Mouse (Mus musculus) kidney, embryonic 16.5 days (tissue): Measurements from ENCODE around the gene 1700012B09Rik. TPM values are rescaled to one million over a fixed set of nuclear protein-coding genes. Genes with fewer than 3 reads are reported as not detected.

ENCODE experiments used
- ATAC-seq: fragments of 200-750 bp; cut with Nextera tagmentation; 2 replicates; pipeline ENCODE4 v1.8.0; 2017; ENCODE audit warnings: moderate TSS enrichment; ENCODE audit not compliant: low FRiP score, low TSS enrichment
- H3K27ac ChIP-seq: fragments of 300-500 bp; sonication (generic); 2 replicates; pipeline ENCODE4 v1.5.1; 2014; ENCODE audit warnings: low read length
- H3K27me3 ChIP-seq: fragments of 300-500 bp; sonication (generic); 2 replicates; pipeline ENCODE4 v1.6.1; 2014; ENCODE audit warnings: low read length, control low read depth, mixed read lengths; ENCODE audit not compliant: insufficient read depth
- H3K36me3 ChIP-seq: fragments of 300-500 bp; sonication (generic); 2 replicates; pipeline ENCODE4 v1.6.1; 2014; ENCODE audit warnings: low read length, control low read depth, mixed read lengths; ENCODE audit not compliant: insufficient read depth
- H3K4me1 ChIP-seq: fragments of 300-500 bp; sonication (generic); 2 replicates; pipeline ENCODE4 v1.6.1; 2014; ENCODE audit warnings: low read length, control low read depth, mixed read lengths; ENCODE audit not compliant: insufficient read depth
- H3K4me2 ChIP-seq: fragments of 300-500 bp; sonication (generic); replicated peaks from 2 replicates; pipeline ENCODE4 v1.6.1; 2014; ENCODE audit warnings: low read depth, low read length
- H3K4me3 ChIP-seq: fragments of 300-500 bp; sonication (generic); 2 replicates; pipeline ENCODE4 v1.5.1; 2014; ENCODE audit warnings: mild to moderate bottlenecking, low read length
- H3K9ac ChIP-seq: fragments of 300-500 bp; sonication (generic); replicated peaks from 2 replicates; pipeline ENCODE4 v1.6.1; 2014; ENCODE audit warnings: low read length
- H3K9me3 ChIP-seq: fragments of 300-500 bp; sonication (generic); 2 replicates; pipeline ENCODE4 v1.6.1; 2016; ENCODE audit warnings: low read length, control low read depth
- WGBS: fragments of 180-500 bp; shearing (Covaris S2); extraction: QIAGEN DNeasy Blood & Tissue Kit; methylation state at CpG from one replicate; pipeline ENCODE4 v1.1.7; 2014; 5-methylcytosine and 5-hydroxymethylcytosine counted together
- polyA plus RNA-seq: library from polyadenylated mRNA; unstranded; fragments of >200 nt; fragmentation: Nextera tagmentation; extraction: Ambion mirVana; gene quantifications from 2 replicates; pipeline ENCODE4 v1.2.1, GENCODE M21; 2015

Gene 1700012B09Rik
- not detected in 2 replicates for polyA plus RNA-seq

GRCm38 (mm10) chr9:14770803-14771471 lies at the start of gene 1700012B09Rik:
Gene 1700012B09Rik, minus strand, starts transcription at chr9:14771030.
- 21% methylated on average over 23 of the region's 23 CpGs for WGBS
- Histone ChIP-seq H3K9me3 (no peaks in the 10 kb centered on the region), H3K27ac (no peak within 1 kb of the TSS), H3K36me3 (no peaks in the 10 kb centered on the region), H3K9ac (no peak within 1 kb of the TSS), H3K4me3 (no peak within 1 kb of the TSS), H3K4me1 (peaks cover 4% of the 10 kb centered on the region; the same call in 1 of the 2 replicates), H3K4me2 (0 out of 2 replicates have a peak within 1 kb of the TSS, but pooled peaks have one; percentile 21), H3K27me3 (peaks cover 13% of the 10 kb centered on the region)
- ATAC-seq, result peak; percentile 75

- ATAC-seq, result no peak
- 93% methylated on average over 5 of the region's 5 CpGs for WGBS
These were observed 39.3 kb upstream of the 1700012B09Rik start for GRCm38 (mm10) chr9:14810111-14810510.

GRCm38 (mm10) chr9:14806786-14807185 lies 36.0 kb upstream of the 1700012B09Rik start:
- ATAC-seq, result no peak
- WGBS, result 90% methylated on average over 1 of the region's 1 CpGs

More at GRCm38 (mm10) chr9:14810111-14810510, 39.3 kb upstream of the 1700012B09Rik start:
- H3K4me2 ChIP-seq, result no peak overlapping the region
- H3K4me3 ChIP-seq, result no peak overlapping the region
- H3K9ac ChIP-seq, result no peak overlapping the region
- peaks cover 45% of the 10 kb centered on the region for H3K36me3 ChIP-seq
- no peaks in the 10 kb centered on the region for H3K4me1 ChIP-seq
- no peaks in the 10 kb centered on the region for H3K27me3 ChIP-seq
- no peak overlapping the region for H3K27ac ChIP-seq
- no peaks in the 10 kb centered on the region for H3K9me3 ChIP-seq

DNA sequence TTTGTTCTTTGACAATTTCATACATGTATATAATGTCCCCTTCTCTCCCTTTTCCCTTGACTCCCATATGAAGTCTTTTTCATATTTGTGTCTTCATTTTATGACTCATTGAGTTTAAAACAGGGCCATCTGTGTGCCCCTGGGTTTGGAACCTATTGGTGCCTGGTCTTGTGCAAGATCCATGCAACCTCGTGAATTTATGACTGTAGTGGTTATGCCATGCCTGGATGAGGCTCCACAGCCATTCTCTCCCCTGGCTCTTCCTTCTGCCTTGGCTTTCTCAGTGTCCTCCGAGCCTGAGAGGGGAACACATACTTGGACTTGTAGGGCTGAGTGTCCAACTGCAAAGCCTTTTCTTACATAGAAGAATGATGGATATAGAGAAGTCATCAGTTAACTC lies 34.9 kb upstream of the 1700012B09Rik start:
- H3K9ac ChIP-seq, result no peak overlapping the region
- no peaks in the 10 kb centered on the region for H3K4me1 ChIP-seq
- no peak overlapping the region for H3K4me3 ChIP-seq
- no peak overlapping the region for H3K27ac ChIP-seq
- ATAC-seq, result no peak
- H3K36me3 ChIP-seq, result peaks cover 49% of the 10 kb centered on the region
- no peak overlapping the region for H3K4me2 ChIP-seq
- 89% methylated on average over 2 of the region's 2 CpGs for WGBS
- no peaks in the 10 kb centered on the region for H3K27me3 ChIP-seq
- H3K9me3 ChIP-seq, result no peaks in the 10 kb centered on the region

More at GRCm38 (mm10) chr9:14806786-14807185, 36.0 kb upstream of the 1700012B09Rik start:
- no peak overlapping the region for H3K4me3 ChIP-seq
- no peak overlapping the region for H3K9ac ChIP-seq
- H3K4me1 ChIP-seq, result no peaks in the 10 kb centered on the region
- H3K9me3 ChIP-seq, result no peaks in the 10 kb centered on the region
- H3K27me3 ChIP-seq, result no peaks in the 10 kb centered on the region
- H3K4me2 ChIP-seq, result no peak overlapping the region
- no peak overlapping the region for H3K27ac ChIP-seq
- peaks cover 50% of the 10 kb centered on the region for H3K36me3 ChIP-seq

DNA sequence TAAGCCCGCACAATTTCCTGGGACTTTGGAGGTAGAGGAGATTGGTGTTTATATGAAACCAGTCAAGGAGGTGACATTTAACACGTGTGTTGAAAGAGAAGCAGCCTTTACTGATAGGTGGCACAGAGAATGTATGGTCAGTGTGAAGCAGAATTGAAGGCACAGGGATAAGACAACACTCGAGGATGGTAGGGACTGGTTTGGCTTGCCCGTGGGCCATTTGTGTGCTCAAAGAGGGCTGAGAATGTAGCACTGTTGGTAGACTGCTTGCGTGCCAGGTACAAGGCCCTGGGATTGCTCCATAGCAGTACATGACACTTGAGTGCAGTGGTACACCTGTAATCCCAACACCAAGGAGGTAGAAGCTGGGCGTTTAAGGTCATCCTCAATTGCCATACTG lies 16.5 kb upstream of the 1700012B09Rik start:
- Histone ChIP-seq H3K36me3 (peaks cover 13% of the 10 kb centered on the region), H3K27ac (no peak overlapping the region), H3K4me1 (0 out of 2 replicates have a peak, but pooled peaks cover 10% of the 10 kb centered on the region), H3K4me3 (no peak overlapping the region), H3K9me3 (no peaks in the 10 kb centered on the region), H3K4me2 (no peak overlapping the region), H3K9ac (no peak overlapping the region), H3K27me3 (no peaks in the 10 kb centered on the region)
- 86% methylated on average over 6 of the region's 6 CpGs for WGBS
- no peak for ATAC-seq

- H3K4me3 ChIP-seq, result peak within 1 kb of the TSS; percentile 63
- peak within 1 kb of the TSS; percentile 77 for H3K9ac ChIP-seq
- H3K27me3 ChIP-seq, result no peaks in the 10 kb centered on the region
- peak within 1 kb of the TSS; percentile 92 for H3K4me2 ChIP-seq
- peak; percentile 100 for ATAC-seq
- under 1% methylated on average over 62 of the region's 62 CpGs for WGBS
- peak within 1 kb of the TSS; percentile 93 for H3K27ac ChIP-seq
- 0 out of 2 replicates have a peak, but pooled peaks cover 10% of the 10 kb centered on the region for H3K4me1 ChIP-seq
- no peaks in the 10 kb centered on the region for H3K9me3 ChIP-seq
- H3K36me3 ChIP-seq, result peaks cover 25% of the 10 kb centered on the region
These were observed 13.5 kb upstream of the 1700012B09Rik start, which contains the start of the genes Mre11a and Ankrd49 for GRCm38 (mm10) chr9:14784039-14785002. Gene Mre11a, plus strand, starts transcription at chr9:14784654. Gene Ankrd49, minus strand, starts transcription at chr9:14784856.

DNA sequence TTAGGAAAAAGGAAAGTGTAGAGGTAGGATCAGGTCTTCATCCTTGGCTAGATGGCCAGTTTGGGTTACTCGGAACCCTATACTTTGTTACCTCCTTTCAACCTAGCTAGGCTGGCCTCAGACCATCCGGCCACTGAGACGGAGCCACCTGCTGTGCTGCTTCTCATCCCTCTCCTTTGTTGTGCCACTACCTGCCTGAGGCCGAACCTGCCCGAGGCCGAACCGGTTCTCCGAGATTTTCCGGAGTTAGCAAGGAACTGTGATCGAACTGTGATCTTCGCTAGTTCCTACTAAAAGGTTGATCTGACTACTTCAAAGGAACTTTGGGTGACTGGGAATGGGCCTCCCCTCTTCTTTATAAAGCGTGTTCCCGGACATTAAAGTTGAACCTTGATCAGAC lies 7.5 kb upstream of the 1700012B09Rik start:
- H3K9ac ChIP-seq, result no peak overlapping the region
- no peaks in the 10 kb centered on the region for H3K27me3 ChIP-seq
- no peak for ATAC-seq
- H3K9me3 ChIP-seq, result no peaks in the 10 kb centered on the region
- H3K4me1 ChIP-seq, result no peaks in the 10 kb centered on the region
- no peak overlapping the region for H3K4me3 ChIP-seq
- 41% methylated on average over 13 of the region's 13 CpGs for WGBS
- H3K27ac ChIP-seq, result no peak overlapping the region
- peaks cover 19% of the 10 kb centered on the region; the same call in 1 of the 2 replicates for H3K36me3 ChIP-seq
- H3K4me2 ChIP-seq, result no peak overlapping the region

GRCm38 (mm10) chr9:14773813-14774212 lies 3.0 kb upstream of the 1700012B09Rik start:
- H3K27ac ChIP-seq, result no peak overlapping the region
- no peak overlapping the region for H3K4me2 ChIP-seq
- H3K27me3 ChIP-seq, result peaks cover 10% of the 10 kb centered on the region; the same call in 1 of the 2 replicates
- no peak overlapping the region for H3K9ac ChIP-seq
- no peaks in the 10 kb centered on the region for H3K36me3 ChIP-seq
- H3K4me1 ChIP-seq, result peaks cover 4% of the 10 kb centered on the region; the same call in 1 of the 2 replicates
- WGBS, result 35% methylated on average over 2 of the region's 2 CpGs
- H3K4me3 ChIP-seq, result no peak overlapping the region
- ATAC-seq, result no peak
- no peaks in the 10 kb centered on the region for H3K9me3 ChIP-seq

DNA sequence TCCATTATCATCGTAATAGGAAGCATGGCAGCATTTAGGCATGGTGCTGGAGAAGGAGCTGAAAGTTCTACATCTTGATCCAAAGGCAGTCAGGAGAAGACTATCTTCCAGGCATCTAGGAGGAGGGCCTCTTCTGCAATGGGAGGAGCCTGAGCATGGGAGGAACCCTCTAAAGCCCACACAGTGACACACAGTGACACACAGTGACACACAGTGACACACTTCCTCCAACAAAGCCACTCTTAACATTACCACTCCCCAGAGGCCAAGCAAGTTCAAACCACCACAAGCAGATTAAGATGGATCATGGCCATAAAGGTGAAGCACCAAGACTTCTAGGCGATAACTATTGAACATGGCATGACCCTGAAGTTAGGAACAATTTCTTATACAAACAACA lies 1.2 kb upstream of the 1700012B09Rik start:
- 88% methylated on average over 2 of the region's 2 CpGs for WGBS
- no peaks in the 10 kb centered on the region for H3K36me3 ChIP-seq
- peaks cover 4% of the 10 kb centered on the region; the same call in 1 of the 2 replicates for H3K4me1 ChIP-seq
- no peak overlapping the region for H3K4me3 ChIP-seq
- H3K4me2 ChIP-seq, result no peak overlapping the region
- H3K27me3 ChIP-seq, result peaks cover 13% of the 10 kb centered on the region
- no peak overlapping the region for H3K9ac ChIP-seq
- H3K27ac ChIP-seq, result no peak overlapping the region
- ATAC-seq, result no peak
- no peaks in the 10 kb centered on the region for H3K9me3 ChIP-seq
